Mouse (Mus musculus) A20 (cell line): Measurements from ENCODE around the gene Atn1.
A peak's percentile ranks its signal among the peaks of the same experiment; 100 is the strongest.

Experiments used
- DNase-seq: peaks from one replicate; pipeline ENCODE4 v3.0.0-alpha.2; 2011; ENCODE audit warnings: low read depth, low spot score

Gene Atn1

GRCm38 (mm10) chr6:124767920-124768703 is 11.8 kb upstream of the Atn1 start:
- peak; percentile 75 for DNase-seq

GRCm38 (mm10) chr6:124767536-124767919 is 11.2 kb upstream of the Atn1 start:
- no peak for DNase-seq

DNA sequence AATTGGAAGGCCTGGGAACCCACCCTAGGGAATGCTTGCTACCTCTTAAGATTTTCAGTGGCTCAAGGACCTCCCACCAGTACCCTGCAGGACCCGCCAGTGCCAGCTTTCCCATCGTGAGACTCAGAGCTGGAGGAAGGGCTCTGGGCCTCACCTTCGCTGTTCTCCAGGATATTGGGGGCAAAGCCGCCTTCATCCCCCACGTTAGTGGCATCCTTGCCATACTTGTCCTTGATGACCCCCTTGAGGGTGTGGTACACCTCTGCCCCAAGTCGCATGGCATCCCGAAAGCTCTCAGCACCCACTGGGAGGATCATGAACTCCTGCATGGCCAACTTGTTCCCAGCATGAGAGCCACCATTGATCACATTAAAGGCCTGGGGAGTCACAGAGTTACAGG is 9.6 kb upstream of the Atn1 start:
- DNase-seq, result no peak

DNA sequence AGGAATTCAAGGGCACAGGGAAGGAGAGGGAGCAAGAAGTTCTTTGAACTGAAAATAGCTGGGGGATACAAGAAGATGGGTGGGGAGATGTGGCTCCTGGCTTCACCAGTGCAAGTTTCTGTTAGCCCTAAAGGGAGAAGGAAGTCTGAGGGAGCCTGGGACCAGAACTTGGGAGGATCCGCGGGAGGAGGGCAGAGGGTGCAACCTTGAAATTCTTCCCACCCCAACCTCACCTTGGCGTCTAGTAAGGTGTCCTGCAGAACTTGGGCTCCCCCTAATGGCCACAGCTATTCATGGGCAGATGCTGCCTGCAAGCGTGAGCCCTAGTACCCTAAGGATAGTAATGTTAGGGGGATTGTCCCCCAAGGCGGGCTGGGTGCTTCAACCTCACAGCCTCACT is 2.9 kb upstream of the Atn1 start:
- DNase-seq, result peak; percentile 90

DNA sequence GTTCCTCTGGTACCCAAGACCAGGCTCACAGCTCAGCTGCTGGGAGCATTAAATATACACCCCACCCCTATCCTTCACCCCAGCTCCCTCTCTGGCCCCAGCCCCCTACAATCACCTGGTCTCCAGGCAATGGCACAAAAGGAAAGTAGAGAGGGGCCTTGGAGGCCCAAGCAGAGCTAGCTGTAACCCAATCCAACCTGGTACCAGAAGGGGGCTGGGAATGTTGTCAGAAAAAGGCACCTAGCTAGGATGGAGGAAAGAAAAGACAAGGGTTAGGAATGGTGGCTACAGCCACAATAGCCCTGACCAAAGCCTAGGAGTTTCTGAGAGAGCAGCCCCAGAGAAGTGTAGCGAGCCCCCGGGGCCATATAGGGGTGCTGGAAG is 2.5 kb upstream of the Atn1 start:
- no peak for DNase-seq

DNA sequence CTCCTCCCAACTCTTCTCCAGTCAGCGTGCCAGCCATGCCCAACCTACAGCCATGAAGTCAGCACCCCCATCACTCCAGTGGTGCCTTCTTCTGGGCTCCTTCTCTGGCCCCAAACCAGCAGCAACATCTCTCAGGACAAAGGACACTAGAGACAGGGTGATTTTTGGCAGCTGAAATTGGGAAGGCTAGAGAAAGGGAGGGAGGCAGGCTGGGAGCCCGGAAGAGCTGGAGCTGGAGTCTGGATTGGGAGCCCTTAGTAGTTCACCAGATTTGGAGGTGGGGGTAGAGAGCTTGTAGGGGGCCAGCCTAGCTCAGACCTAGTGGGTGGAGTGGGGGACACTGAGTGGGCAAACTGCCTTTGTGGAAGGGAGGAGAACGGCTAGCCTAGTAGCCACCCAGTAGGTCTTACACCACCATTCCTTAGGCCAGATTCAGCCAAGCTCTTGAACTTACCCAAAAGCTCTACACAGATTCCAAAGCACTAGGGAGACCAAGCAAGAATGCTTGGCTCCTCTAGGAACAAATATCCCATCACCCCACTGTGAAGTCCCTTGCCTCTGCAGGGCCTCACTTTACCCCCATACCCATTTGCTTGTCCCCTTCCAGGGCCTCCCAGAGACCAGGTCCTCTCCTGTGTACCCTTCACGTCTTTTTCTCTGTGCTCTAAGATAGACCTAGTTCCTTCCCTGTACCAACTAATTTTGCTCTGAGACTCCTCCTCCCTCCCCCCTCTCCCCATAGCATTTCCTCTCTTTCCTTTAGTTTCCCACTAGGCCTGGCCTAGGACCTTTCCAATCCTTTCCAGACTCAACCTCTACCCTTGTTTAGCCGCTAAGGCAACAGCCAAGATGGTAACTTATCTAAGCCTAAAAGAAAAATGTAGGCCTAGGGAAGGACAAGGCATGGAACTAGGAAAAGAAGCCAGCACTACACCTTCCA is 1.9 kb upstream of the Atn1 start:
- DNase-seq, result peak; percentile 38

DNA sequence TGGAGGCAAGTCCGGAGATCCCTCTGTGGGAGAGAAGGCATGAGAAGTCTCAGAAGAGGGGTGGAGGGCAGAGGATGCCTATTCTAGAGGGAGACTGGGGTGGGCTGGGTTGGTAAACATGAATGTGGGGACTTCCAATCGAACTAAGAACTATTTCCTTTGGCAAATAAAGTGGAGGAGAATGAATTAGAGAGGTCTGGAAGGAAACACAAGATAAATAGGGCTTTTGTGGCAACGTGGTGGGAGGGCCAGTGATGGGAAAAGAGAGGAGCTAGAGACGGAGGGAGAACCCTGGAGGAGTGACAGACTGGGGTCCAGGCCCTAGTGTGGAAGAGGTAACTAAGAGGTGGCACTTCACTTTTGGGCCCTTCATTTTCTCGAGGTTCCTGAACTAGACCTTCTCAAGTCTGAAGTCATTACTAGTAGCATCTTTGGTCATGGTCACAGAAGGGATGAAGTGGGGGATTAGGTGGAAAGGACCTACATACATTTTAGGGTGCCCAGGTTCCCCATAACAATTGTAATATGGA is 1.1 kb upstream of the Atn1 start:
- DNase-seq, result peak; percentile 48

DNA sequence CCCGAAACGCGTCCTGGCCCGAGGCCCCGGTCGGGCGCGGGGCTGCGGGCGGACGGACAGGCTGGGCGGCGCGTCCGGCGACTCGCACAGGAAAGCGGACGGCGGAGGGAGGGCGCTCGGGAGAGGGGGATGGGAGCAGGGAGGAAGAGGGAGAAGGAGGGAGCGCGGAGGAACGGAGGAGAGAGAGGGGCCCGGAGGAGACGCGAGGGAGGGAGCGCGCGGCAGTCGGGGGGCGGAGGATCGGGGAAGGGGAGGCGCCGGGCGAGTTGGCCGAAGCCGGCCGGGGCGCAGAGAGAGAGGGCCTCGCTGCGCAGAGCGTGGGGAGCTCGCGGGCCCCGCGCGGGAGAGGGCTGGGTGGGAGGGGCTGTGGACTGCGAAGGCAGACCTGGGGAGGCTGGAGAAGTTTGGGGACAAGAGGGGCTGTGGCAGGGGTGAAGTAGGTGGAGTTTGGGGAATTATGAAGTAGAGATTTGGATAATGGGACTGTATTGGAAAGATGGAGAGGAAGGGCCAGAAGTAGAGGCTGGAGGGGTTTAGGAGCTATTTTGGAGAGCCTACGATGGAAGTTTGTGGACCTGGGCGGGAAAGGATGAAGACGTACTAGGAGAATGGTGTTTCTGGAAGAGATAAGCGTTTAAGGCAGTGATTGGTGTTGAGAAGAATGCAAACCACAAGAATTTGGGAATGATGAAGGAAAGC is 477 bp upstream of the Atn1 start:
- DNase-seq, result peak; percentile 77

DNA sequence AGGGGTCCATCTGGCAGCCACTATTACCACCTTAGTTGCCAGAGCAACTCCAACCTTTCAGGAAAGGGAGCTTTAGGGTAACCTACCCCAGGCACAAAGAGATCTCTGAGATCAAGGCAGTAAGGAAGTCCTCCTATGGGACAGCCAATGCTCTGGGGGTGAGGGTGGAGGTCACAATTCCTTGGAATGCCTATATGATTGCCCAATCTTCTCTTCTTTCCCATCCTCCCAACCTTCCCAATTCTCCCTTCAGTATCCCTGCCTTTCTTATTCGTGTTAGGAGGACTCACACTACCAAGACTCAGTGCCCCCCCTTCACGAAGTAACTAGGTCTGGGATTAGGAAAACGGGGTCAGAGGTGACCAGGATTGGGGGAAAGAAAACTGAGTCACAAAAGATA is 1.0 kb downstream of the Atn1 start:
- no peak for DNase-seq

DNA sequence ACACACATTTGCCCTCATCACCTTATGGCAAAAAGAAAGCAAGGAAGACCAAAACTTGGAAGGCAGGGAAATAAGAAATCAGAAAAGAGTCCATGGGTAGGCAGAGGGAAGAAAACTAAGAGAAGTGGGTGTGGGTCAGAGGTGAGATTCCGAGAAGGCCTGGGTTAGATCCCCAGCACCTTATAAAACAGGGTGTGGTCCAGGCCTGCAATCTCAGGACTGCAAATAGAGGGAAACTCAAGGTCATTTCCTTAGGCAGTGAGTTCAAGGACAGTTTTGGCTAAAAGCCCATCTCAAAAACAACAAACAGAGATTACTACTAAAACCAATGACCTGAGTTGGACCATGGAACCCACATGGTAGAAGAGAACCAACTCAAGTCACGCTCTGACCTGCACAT is 2.5 kb downstream of the Atn1 start:
- no peak for DNase-seq

DNA sequence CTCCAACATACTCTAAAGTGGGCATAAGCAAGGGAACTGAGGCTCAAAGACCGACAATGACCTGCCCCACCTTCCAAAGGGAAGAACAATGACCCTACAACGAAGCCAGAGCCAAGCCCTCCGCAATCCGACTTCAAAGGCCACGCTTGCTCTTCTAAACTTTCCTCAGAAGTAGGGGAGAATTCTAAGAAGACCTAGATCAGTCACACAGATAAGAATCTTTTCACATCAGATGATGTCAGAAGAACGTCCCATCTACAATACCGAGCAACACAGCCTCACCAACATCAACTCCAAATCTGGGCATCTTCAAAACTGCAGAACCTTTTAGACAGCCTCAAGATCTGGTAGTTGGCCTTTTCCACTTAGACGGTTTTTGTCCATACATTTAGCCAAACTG is 5.9 kb downstream of the Atn1 start:
- no peak for DNase-seq

DNA sequence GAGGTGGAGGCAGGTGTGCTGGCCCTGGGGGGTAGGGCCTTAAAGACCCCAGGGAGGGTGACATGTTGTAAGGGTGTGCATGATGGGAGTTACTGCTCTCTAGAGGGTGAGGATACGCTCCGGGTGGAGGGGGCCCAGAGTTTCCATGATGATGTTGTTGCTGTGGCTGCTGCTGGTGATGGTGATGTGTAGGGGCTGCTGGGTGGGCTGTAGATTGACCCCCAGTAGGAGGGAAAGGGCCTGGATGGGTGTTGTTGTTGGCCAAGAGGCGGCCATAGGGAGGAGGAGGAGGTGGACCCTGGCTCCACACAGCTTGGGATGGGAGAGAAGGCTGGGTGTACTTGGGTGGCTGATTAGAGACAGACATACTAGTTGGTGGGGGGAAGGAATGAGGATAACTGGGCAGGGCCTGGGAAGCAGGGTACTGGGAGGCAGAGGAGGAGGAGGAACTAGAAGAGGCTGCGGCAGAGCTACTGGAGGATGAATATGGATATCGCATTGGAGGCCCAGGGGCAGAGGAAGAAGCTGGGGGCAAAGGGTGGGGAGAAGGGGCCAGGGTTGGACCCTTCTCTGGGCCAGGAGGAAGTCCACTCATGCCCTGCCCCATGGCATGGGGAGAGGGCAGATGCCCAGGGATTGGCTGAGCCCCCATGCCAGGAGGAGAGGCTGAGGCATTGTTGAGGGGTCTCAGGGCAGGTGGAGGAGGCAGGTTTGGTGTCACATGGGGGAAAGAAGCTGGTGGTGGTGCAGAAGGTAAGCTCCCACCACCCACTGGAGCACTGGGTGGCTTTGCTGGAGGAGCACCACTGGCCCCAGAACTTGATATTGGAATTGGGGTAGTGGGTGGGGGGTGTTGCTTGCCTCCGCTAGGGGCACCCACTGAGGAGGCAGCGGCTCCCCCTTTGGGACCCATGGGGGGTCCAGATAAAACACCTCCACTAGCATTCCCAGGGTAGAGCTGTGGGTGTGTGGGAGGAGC is 9.4 kb downstream of the Atn1 start:
- no peak for DNase-seq

GRCm38 (mm10) chr6:124746296-124746605 is 10.1 kb downstream of the Atn1 start:
- DNase-seq, result no peak

DNA sequence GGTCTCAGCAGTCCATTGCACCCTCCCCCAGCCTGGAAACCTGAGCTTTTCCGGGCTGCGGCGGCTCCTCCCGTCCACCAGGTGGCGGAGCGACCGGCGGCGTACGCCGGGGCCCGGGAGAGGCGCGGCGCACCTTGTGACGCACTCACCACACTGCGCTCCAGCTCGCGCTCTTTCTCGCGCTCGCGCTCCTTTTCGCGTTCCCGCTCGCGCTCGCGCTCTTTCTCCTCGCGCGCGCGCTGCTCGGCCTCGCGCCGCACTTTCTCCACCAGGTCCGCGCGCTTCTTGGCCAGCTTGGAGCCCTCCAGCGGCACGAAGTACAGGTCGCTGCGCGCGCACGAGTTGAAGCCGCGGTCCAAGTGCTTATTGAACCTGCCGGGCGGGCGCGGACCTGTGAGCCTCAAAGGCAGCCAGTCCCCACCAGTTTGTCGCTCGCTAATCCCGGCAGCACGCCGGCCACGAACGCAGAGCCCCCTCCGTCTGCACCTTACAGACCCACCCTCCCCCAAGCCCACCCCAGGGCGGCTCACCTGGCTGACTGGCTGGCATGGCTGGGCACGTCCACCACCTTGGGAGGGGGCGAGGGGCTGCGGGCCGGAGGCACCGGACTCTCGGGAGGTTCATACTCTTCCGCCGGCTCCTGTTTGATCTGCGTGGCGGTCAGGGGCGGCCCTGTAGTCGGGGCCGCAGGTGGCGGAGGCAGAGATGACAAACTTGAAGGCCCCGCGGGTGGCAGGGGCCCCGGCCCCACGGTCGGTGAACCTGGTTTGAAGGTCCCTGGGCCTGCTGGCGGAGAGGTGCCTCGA is 10.6 kb downstream of the Atn1 start:
- peak; percentile 98 for DNase-seq

GRCm38 (mm10) chr6:124744755-124745321 is 11.5 kb downstream of the Atn1 start:
- DNase-seq, result no peak

DNA sequence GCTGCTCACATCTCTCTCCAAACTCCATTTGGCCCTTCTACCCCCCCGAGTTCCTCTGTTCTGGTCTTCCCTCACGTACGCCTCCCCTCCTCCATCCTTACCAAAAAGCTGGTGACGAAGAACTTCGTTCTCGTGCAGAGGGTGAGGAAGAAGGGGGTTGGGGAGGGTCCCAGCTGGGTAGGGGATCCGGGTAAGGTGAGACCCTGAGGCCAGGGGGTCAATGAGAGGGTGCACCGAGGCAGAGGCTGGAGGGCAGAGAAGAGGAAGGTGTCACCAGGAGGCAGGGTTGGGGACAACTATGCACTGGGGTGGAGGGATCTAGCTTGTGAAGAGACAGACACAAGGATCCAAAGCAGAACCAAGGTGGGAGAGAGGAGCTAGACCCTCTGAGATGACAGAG is 12.7 kb downstream of the Atn1 start:
- DNase-seq, result no peak

GRCm38 (mm10) chr6:124742839-124743514 is 13.3 kb downstream of the Atn1 start:
- DNase-seq, result peak; percentile 45

GRCm38 (mm10) chr6:124741842-124742241 is 14.5 kb downstream of the Atn1 start:
- no peak for DNase-seq
